Mouse (Mus musculus): ENCODE data around the gene Srrm4. TPM values are rescaled to one million over a fixed set of nuclear protein-coding genes. Genes with fewer than 3 reads are reported as not detected.
A peak's percentile ranks its signal among the peaks of the same experiment; 100 is the strongest.

Srrm4 gene
- polyA plus RNA-seq, 1 experiment from 2014 or later: 23.6 TPM

- Histone ChIP-seq H3K27ac (no peak overlapping the region), H3K9me3 (no peaks in the 10 kb centered on the region), H3K36me3 (peaks cover 42% of the 10 kb centered on the region), H3K4me1 (replicated peaks) (peaks cover 46% of the 10 kb centered on the region), H3K9ac (no peak overlapping the region), H3K27me3 (no peaks in the 10 kb centered on the region), H3K4me3 (no peak overlapping the region), H3K4me2 (no peak overlapping the region)
- WGBS: 9% methylated on average over 11 of the region's 11 CpGs
- ATAC-seq (ENCODE audit: low FRiP score): no peak
Observed at GRCm38 (mm10) chr5:116448409-116449191, 143.0 kb downstream of the Srrm4 start.

DNA sequence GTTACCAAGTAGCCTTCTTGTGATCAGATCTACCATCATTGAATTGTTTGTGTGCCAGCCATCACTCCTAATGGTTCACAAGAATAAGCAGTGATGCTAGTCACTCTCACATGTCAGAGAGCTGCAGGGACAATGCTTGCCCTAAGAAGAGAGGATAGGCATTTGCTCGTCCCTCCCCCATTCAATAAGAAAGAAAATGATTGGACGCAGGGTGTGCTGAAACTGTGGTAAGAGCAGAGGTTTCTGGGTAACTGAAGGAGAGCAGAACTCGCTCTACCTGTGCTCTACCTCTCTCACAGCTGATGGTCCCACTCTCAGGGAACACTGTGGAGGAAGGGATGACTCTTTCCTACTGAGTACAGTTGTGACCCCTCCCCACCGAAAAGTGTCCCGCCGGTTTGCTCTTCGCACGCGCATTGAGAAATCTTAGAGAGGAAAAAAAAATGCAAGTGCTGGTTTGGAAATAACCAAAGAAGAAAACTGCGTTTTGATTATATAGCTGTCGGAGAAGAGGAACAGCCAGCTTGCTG is 143.7 kb downstream of the Srrm4 start:
- H3K4me2 ChIP-seq: no peak overlapping the region
- H3K4me3 ChIP-seq: no peak overlapping the region
- 53% methylated on average over 11 of the region's 11 CpGs for WGBS
- ATAC-seq (ENCODE audit: low FRiP score): no peak
- H3K27ac ChIP-seq: no peak overlapping the region
- H3K9ac ChIP-seq: no peak overlapping the region
- peaks cover 46% of the 10 kb centered on the region for H3K36me3 ChIP-seq
- H3K9me3 ChIP-seq: no peaks in the 10 kb centered on the region
- H3K4me1 ChIP-seq (replicated peaks): peaks cover 53% of the 10 kb centered on the region
- H3K27me3 ChIP-seq: no peaks in the 10 kb centered on the region

- Histone ChIP-seq H3K36me3 (peaks cover 47% of the 10 kb centered on the region), H3K27me3 (no peaks in the 10 kb centered on the region), H3K27ac (0 out of 2 replicates have a peak overlapping the region, but pooled peaks have one; percentile 23), H3K9ac (no peak overlapping the region), H3K4me3 (no peak overlapping the region), H3K4me1 (replicated peaks) (peaks cover 57% of the 10 kb centered on the region), H3K4me2 (no peak overlapping the region), H3K9me3 (no peaks in the 10 kb centered on the region)
- no peak for ATAC-seq (ENCODE audit: low FRiP score)
- 48% methylated on average over 23 of the region's 23 CpGs for WGBS
Observed at GRCm38 (mm10) chr5:116446552-116446951, 145.1 kb downstream of the Srrm4 start.

GRCm38 (mm10) chr5:116445634-116446367 is 145.8 kb downstream of the Srrm4 start:
- Histone ChIP-seq H3K9me3 (no peaks in the 10 kb centered on the region), H3K4me1 (replicated peaks) (peaks cover 57% of the 10 kb centered on the region), H3K36me3 (peaks cover 43% of the 10 kb centered on the region), H3K27ac (0 out of 2 replicates have a peak overlapping the region, but pooled peaks have one; percentile 23), H3K27me3 (no peaks in the 10 kb centered on the region), H3K4me2 (no peak overlapping the region), H3K9ac (no peak overlapping the region), H3K4me3 (no peak overlapping the region)
- no peak for ATAC-seq (ENCODE audit: low FRiP score)
- WGBS: 56% methylated on average over 10 of the region's 10 CpGs

DNA sequence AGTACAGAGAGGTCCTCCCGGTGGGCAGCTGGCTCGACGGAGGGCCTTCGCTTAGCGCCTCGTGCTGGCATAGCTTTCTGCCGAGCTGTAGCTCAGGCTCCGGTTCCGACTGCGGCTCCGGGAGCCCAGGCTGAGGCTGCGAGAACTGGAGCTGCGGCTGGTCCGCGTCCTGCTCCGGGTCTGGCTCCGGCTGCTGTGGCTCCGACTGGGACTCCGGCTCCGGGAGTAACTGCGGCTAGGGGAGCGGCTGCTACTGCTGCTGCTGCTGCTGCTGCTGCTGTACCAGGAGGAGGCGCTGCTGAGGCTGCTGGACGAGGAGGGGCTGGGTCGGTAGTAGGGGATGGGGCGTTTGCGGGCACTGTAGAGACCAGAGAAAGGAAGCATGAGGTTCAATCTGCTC is 147.1 kb downstream of the Srrm4 start:
- no peak for ATAC-seq (ENCODE audit: low FRiP score)
- Histone ChIP-seq H3K4me3 (no peak overlapping the region), H3K9ac (no peak overlapping the region), H3K27me3 (no peaks in the 10 kb centered on the region), H3K9me3 (no peaks in the 10 kb centered on the region), H3K4me2 (no peak overlapping the region), H3K36me3 (peaks cover 40% of the 10 kb centered on the region), H3K27ac (peak overlapping the region; percentile 55), H3K4me1 (replicated peaks) (peaks cover 56% of the 10 kb centered on the region)
- 51% methylated on average over 27 of the region's 27 CpGs for WGBS

GRCm38 (mm10) chr5:116443459-116443940 is 148.1 kb downstream of the Srrm4 start:
- ATAC-seq (ENCODE audit: low FRiP score): no peak
- H3K4me2 ChIP-seq: no peak overlapping the region

GRCm38 (mm10) chr5:116442697-116443458 is 148.7 kb downstream of the Srrm4 start:
- Histone ChIP-seq H3K4me3 (no peak overlapping the region), H3K36me3 (peaks cover 40% of the 10 kb centered on the region), H3K27ac (peak overlapping the region; percentile 64), H3K9me3 (no peaks in the 10 kb centered on the region), H3K4me1 (replicated peaks) (peaks cover 44% of the 10 kb centered on the region), H3K9ac (no peak overlapping the region), H3K4me2 (no peak overlapping the region), H3K27me3 (no peaks in the 10 kb centered on the region)
- 71% methylated on average over 7 of the region's 7 CpGs for WGBS
- no peak for ATAC-seq (ENCODE audit: low FRiP score)

More at GRCm38 (mm10) chr5:116443459-116443940, 148.1 kb downstream of the Srrm4 start:
- H3K27me3 ChIP-seq: no peaks in the 10 kb centered on the region
- no peak overlapping the region for H3K4me3 ChIP-seq
- H3K27ac ChIP-seq: peak overlapping the region; percentile 64
- H3K36me3 ChIP-seq: peaks cover 40% of the 10 kb centered on the region
- WGBS: 58% methylated on average over 8 of the region's 8 CpGs
- peaks cover 47% of the 10 kb centered on the region for H3K4me1 ChIP-seq (replicated peaks)
- H3K9me3 ChIP-seq: no peaks in the 10 kb centered on the region
- no peak overlapping the region for H3K9ac ChIP-seq

GRCm38 (mm10) chr5:116440251-116440650 is 151.4 kb downstream of the Srrm4 start:
- WGBS: 75% methylated on average over 4 of the region's 4 CpGs
- Histone ChIP-seq H3K9ac (no peak overlapping the region), H3K4me3 (no peak overlapping the region), H3K4me2 (no peak overlapping the region), H3K9me3 (no peaks in the 10 kb centered on the region), H3K4me1 (replicated peaks) (peaks cover 34% of the 10 kb centered on the region), H3K36me3 (peaks cover 32% of the 10 kb centered on the region), H3K27ac (no peak overlapping the region), H3K27me3 (no peaks in the 10 kb centered on the region)
- ATAC-seq (ENCODE audit: low FRiP score): no peak

- Histone ChIP-seq H3K27me3 (no peaks in the 10 kb centered on the region), H3K27ac (no peak overlapping the region), H3K9ac (no peak overlapping the region), H3K36me3 (peaks cover 17% of the 10 kb centered on the region), H3K4me3 (no peak overlapping the region), H3K4me2 (no peak overlapping the region), H3K4me1 (replicated peaks) (peaks cover 23% of the 10 kb centered on the region), H3K9me3 (no peaks in the 10 kb centered on the region)
- no peak for ATAC-seq (ENCODE audit: low FRiP score)
- WGBS: 20% methylated on average over 4 of the region's 4 CpGs
Observed at GRCm38 (mm10) chr5:116438328-116438727, 153.3 kb downstream of the Srrm4 start.

DNA sequence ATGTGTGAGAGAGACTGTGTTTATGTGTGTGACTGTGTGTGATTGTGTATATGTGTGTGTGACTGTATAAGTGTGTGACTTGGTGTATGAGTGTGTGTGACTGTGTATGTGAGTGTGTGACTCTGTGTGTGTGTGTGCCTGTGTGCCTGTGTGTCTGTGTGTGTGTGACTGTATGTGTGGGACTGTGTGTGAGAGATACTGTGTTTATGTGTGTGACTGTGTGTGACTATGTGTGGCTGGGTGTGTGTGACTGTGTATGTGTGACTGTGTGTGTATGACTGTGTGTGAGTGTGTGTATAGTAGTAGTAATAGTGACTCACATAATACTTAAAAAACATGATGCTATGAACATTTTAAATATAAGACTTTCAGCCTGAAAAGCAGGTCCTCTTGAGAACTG is 155.5 kb downstream of the Srrm4 start:
- H3K27me3 ChIP-seq: no peaks in the 10 kb centered on the region
- no peak overlapping the region for H3K9ac ChIP-seq
- H3K27ac ChIP-seq: 0 out of 2 replicates have a peak overlapping the region, but pooled peaks have one; percentile 10
- peaks cover 14% of the 10 kb centered on the region for H3K4me1 ChIP-seq (replicated peaks)
- H3K36me3 ChIP-seq: no peaks in the 10 kb centered on the region
- no peak for ATAC-seq (ENCODE audit: low FRiP score)
- no peaks in the 10 kb centered on the region for H3K9me3 ChIP-seq
- no peak overlapping the region for H3K4me2 ChIP-seq
- H3K4me3 ChIP-seq: no peak overlapping the region

GRCm38 (mm10) chr5:116434976-116435850 is 156.4 kb downstream of the Srrm4 start:
- H3K4me3 ChIP-seq: no peak overlapping the region
- no peak for ATAC-seq (ENCODE audit: low FRiP score)
- H3K9me3 ChIP-seq: no peaks in the 10 kb centered on the region
- peaks cover 14% of the 10 kb centered on the region for H3K4me1 ChIP-seq (replicated peaks)
- H3K9ac ChIP-seq: no peak overlapping the region
- no peak overlapping the region for H3K4me2 ChIP-seq
- no peaks in the 10 kb centered on the region for H3K27me3 ChIP-seq
- WGBS: 54% methylated on average over 13 of the region's 13 CpGs
- 0 out of 2 replicates have a peak overlapping the region, but pooled peaks have one; percentile 8 for H3K27ac ChIP-seq
- H3K36me3 ChIP-seq: no peaks in the 10 kb centered on the region
